Mouse (Mus musculus) bone marrow, adult 2 months (tissue): Measurements from ENCODE around the gene Gm609.

Experiments
- CTCF ChIP-seq: fragments of 200-500 bp; IDR thresholded peaks from 2 replicates; pipeline ENCODE4 v1.5.1; 2011; ENCODE audit warnings: low read length, control low read depth; ENCODE audit not compliant: control insufficient read depth, insufficient read depth
- POLR2A ChIP-seq: fragments of 200-500 bp; IDR thresholded peaks from 2 replicates; pipeline ENCODE4 v1.6.1; 2011; ENCODE audit warnings: low read depth, mild to moderate bottlenecking, control low read depth, low read length, borderline replicate concordance; ENCODE audit not compliant: control insufficient read depth

- TF ChIP-seq CTCF (no peak), POLR2A (no peak)
These were observed 93.4 kb downstream of the Gm609 start for GRCm38 (mm10) chr16:45399411-45399810.
